Mouse (Mus musculus) stomach, embryonic 16.5 days (tissue): ENCODE results near the gene 1520401A03Rik. TPM values are rescaled to one million over a fixed set of nuclear protein-coding genes. Genes with fewer than 3 reads are reported as not detected.

Source experiments
- ATAC-seq: fragments of 200-750 bp; cut with Nextera tagmentation; 2 replicates; pipeline ENCODE4 v1.8.0; 2017; ENCODE audit warnings: moderate number of reproducible peaks, moderate TSS enrichment; ENCODE audit not compliant: insufficient read depth, low FRiP score
- H3K27ac ChIP-seq: fragments of 300-500 bp; sonication (generic); 2 replicates; pipeline ENCODE4 v1.5.1; 2014; ENCODE audit warnings: low read length
- H3K27me3 ChIP-seq: fragments of 300-500 bp; sonication (generic); 2 replicates; pipeline ENCODE4 v1.6.1; 2014; ENCODE audit warnings: low read length, control low read depth, mixed read lengths; ENCODE audit not compliant: control insufficient read depth, insufficient read depth
- H3K36me3 ChIP-seq: fragments of 300-500 bp; sonication (generic); 2 replicates; pipeline ENCODE4 v1.6.1; 2014; ENCODE audit warnings: low read length; ENCODE audit not compliant: control insufficient read depth, insufficient read depth
- H3K4me1 ChIP-seq: fragments of 300-500 bp; sonication (generic); 2 replicates; pipeline ENCODE4 v1.6.1; 2014; ENCODE audit warnings: low read length, control low read depth, mixed read lengths; ENCODE audit not compliant: control insufficient read depth, insufficient read depth
- H3K4me2 ChIP-seq: fragments of 300-500 bp; sonication (generic); 2 replicates; pipeline ENCODE4 v1.6.1; 2014; ENCODE audit warnings: low read depth, low read length, mixed read lengths
- H3K4me3 ChIP-seq: fragments of 300-500 bp; sonication (generic); replicated peaks from 2 replicates; pipeline ENCODE4 v1.5.1; 2014; ENCODE audit warnings: mild to moderate bottlenecking, low read length
- H3K9ac ChIP-seq: fragments of 300-500 bp; sonication (generic); 2 replicates; pipeline ENCODE4 v1.6.1; 2014; ENCODE audit warnings: low read length
- H3K9me3 ChIP-seq: fragments of 300-500 bp; sonication (generic); replicated peaks from 2 replicates; pipeline ENCODE4 v1.6.1; 2016; ENCODE audit warnings: low read length, control low read depth; ENCODE audit not compliant: control insufficient read depth
- WGBS: fragments of 180-500 bp; shearing (Covaris S2); extraction: QIAGEN DNeasy Blood & Tissue Kit; methylation state at CpG from one replicate; pipeline ENCODE4 v1.1.7; 2014; 5-methylcytosine and 5-hydroxymethylcytosine counted together
- polyA plus RNA-seq: library from polyadenylated mRNA; unstranded; fragments of >200 nt; fragmentation: Nextera tagmentation; extraction: Ambion mirVana; gene quantifications from 2 replicates; pipeline ENCODE4 v1.2.1, GENCODE M21; 2015

1520401A03Rik gene
- polyA plus RNA-seq, 1 experiment from 2014 or later, result 0.23 TPM

DNA sequence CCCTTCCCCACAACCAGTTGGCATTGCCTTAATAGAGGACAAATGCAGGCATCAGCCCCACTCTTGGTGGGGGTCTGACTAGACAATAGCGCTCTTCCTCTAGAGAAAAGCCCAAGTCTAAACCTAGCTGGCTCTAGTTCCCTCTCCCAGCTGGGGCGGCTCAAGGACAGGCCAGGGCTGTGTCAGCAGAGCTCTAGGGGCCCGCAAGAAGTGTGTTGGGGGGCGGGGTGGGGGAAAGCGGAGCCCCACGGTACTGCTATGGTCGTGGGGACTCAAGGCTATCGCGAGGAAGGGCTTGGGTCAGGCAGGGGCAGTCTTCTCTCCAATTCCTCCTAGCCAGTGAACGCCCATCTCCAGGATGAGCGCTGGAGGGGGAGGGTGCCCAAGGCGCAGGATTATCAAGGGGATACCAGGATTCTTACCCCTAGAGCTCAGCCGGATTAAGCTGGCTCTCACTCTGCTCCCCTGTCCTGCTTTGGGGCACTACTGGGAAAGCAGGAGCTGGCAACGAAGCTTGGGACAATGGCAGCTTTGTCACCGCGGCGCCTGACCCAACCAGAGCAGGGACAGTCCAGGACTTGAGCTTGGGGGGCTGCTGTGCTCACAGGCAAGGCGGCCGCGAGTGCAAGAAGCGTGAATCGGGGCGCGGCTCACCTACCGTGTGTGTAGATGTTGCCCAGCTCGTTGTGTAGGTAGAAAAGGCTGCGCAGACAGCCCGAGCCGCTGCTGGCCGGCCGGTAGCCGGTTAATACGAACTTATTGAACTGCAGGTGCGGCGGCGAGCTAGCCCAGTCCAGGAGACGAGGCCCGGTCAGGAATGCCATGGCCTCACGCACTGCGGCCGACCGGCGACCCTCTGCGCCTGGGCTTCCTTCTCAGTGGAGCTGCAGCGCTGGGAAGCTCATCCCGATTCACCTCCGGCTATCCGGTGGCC lies 16.9 kb upstream of the 1520401A03Rik start:
- Histone ChIP-seq H3K4me3 (peak overlapping the region; percentile 77), H3K36me3 (no peaks in the 10 kb centered on the region), H3K27me3 (peaks cover 36% of the 10 kb centered on the region), H3K4me1 (peaks cover 21% of the 10 kb centered on the region), H3K9me3 (no peaks in the 10 kb centered on the region), H3K4me2 (peak overlapping the region; percentile 97), H3K27ac (peak overlapping the region; percentile 58), H3K9ac (peak overlapping the region; percentile 86)
- peak; percentile 12 for ATAC-seq
- WGBS, result 2% methylated on average over 48 of the region's 48 CpGs

DNA sequence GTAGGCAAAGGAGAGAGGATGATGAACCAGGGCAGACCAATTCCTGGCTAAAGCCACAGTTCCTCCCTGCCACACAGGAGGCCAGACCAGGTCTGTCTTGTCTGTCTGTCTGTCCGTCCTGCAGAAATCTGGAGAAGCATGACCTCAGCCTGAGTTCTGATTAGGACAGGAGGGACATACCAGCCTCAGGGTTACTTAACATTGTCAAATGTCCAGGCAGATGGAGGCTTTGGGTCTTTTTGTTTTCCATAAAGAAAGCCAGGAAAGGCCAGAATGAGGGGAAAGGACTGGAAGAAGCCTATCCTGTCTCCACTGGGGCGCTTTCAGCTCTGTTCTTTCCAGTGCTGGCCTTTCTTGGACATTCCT lies 16.2 kb upstream of the 1520401A03Rik start:
- WGBS, result 59% methylated on average over 2 of the region's 2 CpGs
- no peaks in the 10 kb centered on the region for H3K9me3 ChIP-seq
- peaks cover 19% of the 10 kb centered on the region for H3K4me1 ChIP-seq
- peak overlapping the region; percentile 77 for H3K4me3 ChIP-seq
- H3K27me3 ChIP-seq, result peaks cover 29% of the 10 kb centered on the region
- H3K36me3 ChIP-seq, result no peaks in the 10 kb centered on the region
- no peak overlapping the region for H3K27ac ChIP-seq
- H3K4me2 ChIP-seq, result peak overlapping the region; percentile 97
- no peak for ATAC-seq
- peak overlapping the region; percentile 86; the same call in 1 of the 2 replicates for H3K9ac ChIP-seq

DNA sequence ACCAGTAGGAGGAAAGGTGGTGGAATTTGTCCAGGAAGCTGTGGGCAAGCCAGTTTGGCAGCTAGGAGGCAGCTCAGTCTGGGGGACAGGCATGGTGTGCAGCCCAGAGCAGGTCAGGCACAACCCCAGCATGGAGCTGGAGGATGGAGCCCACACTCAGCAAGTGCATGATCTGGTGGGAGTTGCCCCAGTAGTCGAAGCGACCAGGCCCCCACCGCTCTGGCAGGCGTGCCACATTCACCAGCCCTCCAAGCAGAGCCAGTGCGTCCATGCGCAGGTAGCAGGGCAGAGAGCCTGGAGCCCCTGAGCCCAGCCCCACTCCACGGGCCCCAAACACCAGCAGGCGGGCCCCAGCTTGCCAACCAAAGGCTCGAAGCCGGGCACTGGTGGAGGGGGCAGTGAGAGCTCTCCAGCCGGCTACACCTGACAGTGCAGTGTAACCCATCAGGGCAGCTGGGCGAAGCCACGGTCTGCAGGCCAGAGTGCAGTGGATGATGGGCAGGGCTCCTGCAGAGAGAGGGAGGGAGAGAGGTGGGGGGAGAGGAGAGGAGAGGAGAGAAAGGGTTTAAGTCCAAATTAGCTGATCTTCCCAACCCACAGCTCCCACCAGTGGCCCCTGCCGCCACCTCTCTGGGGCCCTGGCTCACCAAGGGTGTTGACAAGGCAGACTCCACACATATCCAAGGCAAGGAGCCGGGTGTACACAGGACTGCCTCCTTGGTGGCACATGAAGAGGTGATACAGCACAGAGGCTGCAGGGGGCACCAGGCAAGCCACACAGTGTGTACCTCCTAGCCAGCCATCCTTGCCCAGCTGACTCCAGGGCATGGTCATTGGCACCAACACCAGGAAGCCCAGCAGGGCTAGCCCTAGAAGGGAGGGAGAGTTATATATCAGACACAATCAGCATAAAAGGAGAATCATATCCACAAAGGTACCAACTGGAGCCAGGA lies 15.2 kb upstream of the 1520401A03Rik start:
- 69% methylated on average over 15 of the region's 15 CpGs for WGBS
- ATAC-seq, result no peak
- H3K36me3 ChIP-seq, result no peaks in the 10 kb centered on the region
- no peak overlapping the region for H3K27ac ChIP-seq
- peaks cover 19% of the 10 kb centered on the region for H3K27me3 ChIP-seq
- H3K4me2 ChIP-seq, result no peak overlapping the region
- H3K4me1 ChIP-seq, result peaks cover 19% of the 10 kb centered on the region
- no peaks in the 10 kb centered on the region for H3K9me3 ChIP-seq
- no peak overlapping the region for H3K9ac ChIP-seq
- no peak overlapping the region for H3K4me3 ChIP-seq

DNA sequence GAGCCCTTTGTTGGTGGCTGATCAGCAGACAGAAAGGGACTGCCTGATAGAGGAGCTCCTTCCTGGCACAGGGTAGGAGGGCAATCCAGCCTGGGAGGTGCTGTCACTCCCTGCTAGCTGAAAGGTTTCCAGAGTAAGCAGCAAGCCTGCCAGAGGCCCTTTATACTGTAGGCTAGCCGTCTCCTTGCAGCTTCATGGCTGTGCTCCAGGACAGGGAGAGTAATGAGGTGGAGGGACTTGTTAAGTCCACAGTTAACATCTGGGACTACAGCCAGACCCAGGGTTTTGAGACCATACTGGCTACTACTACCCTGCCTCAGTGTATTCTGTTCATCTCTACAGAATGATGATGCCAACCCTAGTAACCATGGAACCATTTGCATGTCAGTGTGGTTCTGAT lies 11.8 kb upstream of the 1520401A03Rik start:
- H3K4me1 ChIP-seq, result peaks cover 3% of the 10 kb centered on the region; the same call in 1 of the 2 replicates
- no peak overlapping the region for H3K27ac ChIP-seq
- H3K9ac ChIP-seq, result no peak overlapping the region
- no peak overlapping the region for H3K4me2 ChIP-seq
- WGBS, result 43% methylated on average over 1 of the region's 1 CpGs
- H3K4me3 ChIP-seq, result no peak overlapping the region
- H3K9me3 ChIP-seq, result no peaks in the 10 kb centered on the region
- H3K36me3 ChIP-seq, result no peaks in the 10 kb centered on the region
- H3K27me3 ChIP-seq, result no peaks in the 10 kb centered on the region
- ATAC-seq, result no peak

DNA sequence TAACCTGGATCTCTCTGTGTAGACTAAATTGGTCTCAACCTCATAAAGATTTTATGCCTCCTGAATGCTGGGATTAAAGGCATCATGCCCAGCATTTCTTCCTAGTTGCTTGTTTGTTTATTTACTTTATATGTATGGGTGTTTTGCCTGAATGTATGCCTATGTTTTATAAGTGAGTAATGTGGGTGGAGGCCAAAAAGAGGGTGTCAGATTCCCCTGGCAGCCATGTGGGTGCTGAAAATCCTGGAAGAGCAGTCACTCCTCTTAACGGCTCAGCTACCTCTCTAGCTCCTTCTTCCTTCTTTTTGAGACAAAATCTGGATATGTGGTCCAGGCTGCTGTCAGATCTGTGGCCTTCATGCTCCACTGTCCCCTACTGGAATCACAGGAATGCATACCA lies 7.9 kb upstream of the 1520401A03Rik start:
- H3K36me3 ChIP-seq, result no peaks in the 10 kb centered on the region
- H3K9ac ChIP-seq, result no peak overlapping the region
- no peak for ATAC-seq
- H3K9me3 ChIP-seq, result no peaks in the 10 kb centered on the region
- H3K27ac ChIP-seq, result no peak overlapping the region
- peaks cover 13% of the 10 kb centered on the region for H3K4me1 ChIP-seq
- no peaks in the 10 kb centered on the region for H3K27me3 ChIP-seq
- no peak overlapping the region for H3K4me2 ChIP-seq
- no peak overlapping the region for H3K4me3 ChIP-seq
- 50% methylated on average over 1 of the region's 1 CpGs for WGBS

DNA sequence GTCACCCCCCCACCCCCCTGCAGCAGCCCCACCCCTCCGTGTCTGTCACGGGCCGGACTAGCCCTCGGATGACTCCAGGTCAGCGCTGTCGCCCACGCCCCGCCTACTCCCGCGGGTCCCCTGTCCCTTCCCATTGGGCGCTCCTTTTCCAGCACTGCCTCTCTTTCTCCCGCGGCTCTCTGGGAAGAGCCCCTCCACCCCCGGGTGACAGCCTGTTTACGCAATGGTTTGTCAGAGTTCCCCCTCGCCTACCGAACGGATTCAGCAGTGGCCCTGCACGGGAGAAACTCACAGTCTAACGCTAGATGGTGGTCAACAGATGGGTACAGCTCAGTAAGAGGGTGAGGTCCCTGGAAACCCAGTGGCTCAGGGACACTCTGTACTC lies 4.2 kb upstream of the 1520401A03Rik start:
- Histone ChIP-seq H3K27ac (peak overlapping the region; percentile 86), H3K36me3 (no peaks in the 10 kb centered on the region), H3K4me2 (peak overlapping the region; percentile 60), H3K4me3 (peak overlapping the region; percentile 89), H3K9me3 (no peaks in the 10 kb centered on the region), H3K27me3 (no peaks in the 10 kb centered on the region), H3K4me1 (peaks cover 14% of the 10 kb centered on the region), H3K9ac (peak overlapping the region; percentile 85)
- peak; percentile 93 for ATAC-seq
- under 1% methylated on average over 20 of the region's 20 CpGs for WGBS

DNA sequence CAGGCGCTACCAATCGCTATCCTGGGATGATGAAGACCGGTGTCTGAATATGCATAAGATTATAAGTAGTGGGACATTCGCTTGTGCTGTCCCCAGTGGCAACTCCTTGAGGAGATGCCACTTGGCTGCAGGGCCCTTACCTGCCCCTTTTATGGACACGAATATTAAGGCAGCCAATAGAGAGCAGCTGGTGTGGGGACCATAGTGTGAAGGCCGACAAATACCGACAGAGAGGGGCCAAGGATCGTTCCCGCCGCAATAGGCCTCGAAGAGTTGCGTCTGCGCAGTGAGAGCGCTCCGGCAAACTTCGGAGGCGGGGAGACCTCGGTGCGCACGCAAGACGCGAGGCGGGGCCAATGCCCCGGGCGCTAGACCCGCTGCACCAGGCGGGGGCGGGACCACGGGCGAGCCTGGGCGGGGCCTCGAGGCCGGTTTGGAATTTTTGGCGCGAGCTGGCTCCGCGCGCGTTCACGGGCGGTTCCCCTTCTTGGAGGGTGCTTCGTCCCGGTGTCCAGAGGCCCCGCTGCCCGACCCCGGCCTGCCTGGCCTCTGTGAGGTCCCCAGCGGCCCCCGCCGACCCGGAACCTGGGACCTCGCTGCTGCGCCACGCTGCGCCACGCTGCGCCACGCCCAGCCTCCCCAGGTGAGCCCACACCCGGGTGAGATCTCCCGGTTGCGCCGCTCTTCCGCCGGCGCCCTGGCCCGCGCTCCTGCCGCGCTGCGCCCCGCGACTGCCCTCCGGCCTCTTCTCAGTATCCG lies 3.6 kb upstream of the 1520401A03Rik start, which contains the start of gene Pkmyt1:
Gene Pkmyt1, plus strand, starts transcription at position 338 of the 759 bp plus-strand sequence.
- WGBS, result 1% methylated on average over 73 of the region's 73 CpGs
- Histone ChIP-seq H3K27me3 (no peaks in the 10 kb centered on the region), H3K36me3 (no peaks in the 10 kb centered on the region), H3K4me3 (peak within 1 kb of the TSS; percentile 89), H3K4me2 (peak within 1 kb of the TSS; percentile 76), H3K9me3 (no peaks in the 10 kb centered on the region), H3K27ac (peak within 1 kb of the TSS; percentile 89), H3K4me1 (peaks cover 14% of the 10 kb centered on the region), H3K9ac (peak within 1 kb of the TSS; percentile 85)
- peak; percentile 95 for ATAC-seq

DNA sequence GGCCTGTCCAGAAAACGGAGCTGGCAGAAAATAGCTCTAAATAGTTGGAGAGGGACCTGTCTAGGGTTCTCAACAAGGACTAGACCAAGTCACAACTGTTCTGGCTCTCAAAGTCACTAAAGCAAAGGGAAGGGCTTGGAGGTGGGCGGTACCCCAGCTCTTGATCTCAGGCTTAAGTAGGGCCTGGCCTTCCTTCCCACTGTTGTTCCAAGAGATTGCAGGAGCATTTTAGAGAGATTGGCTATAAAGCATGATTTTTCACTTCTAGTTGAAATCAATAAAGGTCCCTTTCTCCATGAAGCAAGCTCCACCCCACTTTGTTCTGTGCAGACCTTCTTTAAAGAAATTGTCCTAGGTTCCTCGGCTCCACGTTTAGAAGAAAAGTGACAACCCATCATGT lies 2.9 kb upstream of the 1520401A03Rik start:
- ATAC-seq, result no peak
- Histone ChIP-seq H3K9ac (peak overlapping the region; percentile 81), H3K4me3 (peak overlapping the region; percentile 89), H3K27ac (peak overlapping the region; percentile 89), H3K27me3 (no peaks in the 10 kb centered on the region), H3K9me3 (no peaks in the 10 kb centered on the region), H3K4me2 (peak overlapping the region; percentile 76), H3K4me1 (peaks cover 14% of the 10 kb centered on the region), H3K36me3 (no peaks in the 10 kb centered on the region)
- WGBS, result 46% methylated on average over 4 of the region's 4 CpGs
